Mouse (Mus musculus) CH12.LX (cell line): ENCODE data around the gene P2rx4.

Source experiments
- CHD2 ChIP-seq: IDR thresholded peaks from 2 replicates; pipeline ENCODE4 v1.6.1; 2011; ENCODE audit warnings: low read length, improper control_type of control experiment
- CTCF ChIP-seq, 2 experiments: IDR thresholded peaks in 1 of 2; conservative IDR thresholded peaks in 1 of 2; 2 replicates each; pipeline ENCODE4 v1.5.1; 2011 to 2012; ENCODE audit warnings: low read depth in 2 of 2, low read length in 2 of 2, improper control_type of control experiment in 1 of 2, inconsistent platforms in 1 of 2, mild to moderate bottlenecking in 1 of 2, moderate library complexity in 1 of 2
- E2F4 ChIP-seq: IDR thresholded peaks from 2 replicates; pipeline ENCODE4 v1.6.1; 2011; ENCODE audit warnings: low read depth, low read length, improper control_type of control experiment; ENCODE audit not compliant: insufficient replicate concordance
- EP300 ChIP-seq: IDR thresholded peaks from 2 replicates; pipeline ENCODE4 v1.6.1; 2011; ENCODE audit warnings: low read length, improper control_type of control experiment
- MAX ChIP-seq: IDR thresholded peaks from 2 replicates; pipeline ENCODE4 v1.6.1; 2011; ENCODE audit warnings: low read length, improper control_type of control experiment
- POLR2A ChIP-seq: IDR thresholded peaks from 2 replicates; pipeline ENCODE4 v1.6.1; 2011; ENCODE audit warnings: low read depth, mild to moderate bottlenecking, improper control_type of control experiment, low read length
- SIN3A ChIP-seq: IDR thresholded peaks from 2 replicates; pipeline ENCODE4 v1.6.1; 2012; ENCODE audit warnings: low read length, improper control_type of control experiment, inconsistent platforms
- TBP ChIP-seq: conservative IDR thresholded peaks from 2 replicates; pipeline ENCODE4 v1.6.1; 2011; ENCODE audit warnings: low read depth, low read length, improper control_type of control experiment

DNA sequence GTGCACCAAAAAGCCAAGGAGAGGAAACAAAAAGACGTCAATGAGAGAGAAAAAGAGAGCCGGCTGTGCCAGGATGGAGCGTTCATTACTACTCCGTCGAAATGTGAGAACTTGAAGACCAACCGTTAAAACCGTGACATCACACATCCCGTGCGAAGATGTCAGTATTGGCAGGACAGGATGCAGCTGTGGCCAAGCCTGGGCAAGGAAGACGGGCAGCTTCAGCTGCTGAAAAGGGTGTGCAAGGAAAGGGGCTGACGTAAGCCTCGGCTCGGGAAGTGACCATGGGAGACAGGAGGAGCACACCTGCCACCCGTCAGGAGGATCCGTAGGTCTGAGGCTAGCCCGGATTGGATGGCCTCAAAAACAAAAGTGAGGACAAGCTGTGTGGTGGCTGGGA is 47.1 kb downstream of the P2rx4 start:
- no peak for TF ChIP-seq EP300
- no peak for TF ChIP-seq CHD2
- TF ChIP-seq SIN3A = no peak
- TF ChIP-seq CTCF (conservative IDR thresholded peaks at IDR 0.05 in 1 of 2, IDR thresholded peaks at IDR 0.05 in 1 of 2; ENCODE audit: low read depth in 2 of 2, low read length in 2 of 2) = no peak
- TF ChIP-seq TBP = no peak
- no peak for TF ChIP-seq E2F4
- TF ChIP-seq MAX = no peak
- no peak for TF ChIP-seq POLR2A
